Mouse (Mus musculus) stomach, embryonic 14.5 days (tissue): ENCODE data around the gene Igfbp7. TPM values are rescaled to one million over a fixed set of nuclear protein-coding genes. Genes with fewer than 3 reads are reported as not detected.

Source experiments
- ATAC-seq: fragments of 200-750 bp; cut with Nextera tagmentation; 2 replicates; pipeline ENCODE4 v1.8.0; 2017; ENCODE audit warnings: low read depth, moderate TSS enrichment; ENCODE audit not compliant: insufficient number of reproducible peaks, insufficient read depth, low FRiP score
- H3K27ac ChIP-seq: fragments of 300-500 bp; sonication (generic); 2 replicates; pipeline ENCODE4 v1.5.1; 2014; ENCODE audit warnings: mild to moderate bottlenecking, low read length, moderate library complexity, mixed read lengths
- H3K27me3 ChIP-seq: fragments of 300-500 bp; sonication (generic); 2 replicates; pipeline ENCODE4 v1.6.1; 2014; ENCODE audit warnings: low read length, control low read depth, mixed read lengths; ENCODE audit not compliant: control insufficient read depth, insufficient read depth
- H3K36me3 ChIP-seq: fragments of 300-500 bp; sonication (generic); 2 replicates; pipeline ENCODE4 v1.6.1; 2014; ENCODE audit warnings: mild to moderate bottlenecking, control low read depth, low read length, moderate library complexity, mixed read lengths; ENCODE audit not compliant: control insufficient read depth, insufficient read depth
- H3K4me1 ChIP-seq: fragments of 300-500 bp; sonication (generic); 2 replicates; pipeline ENCODE4 v1.6.1; 2014; ENCODE audit warnings: low read length, control low read depth, mixed read lengths; ENCODE audit not compliant: control insufficient read depth, insufficient read depth
- H3K4me2 ChIP-seq: fragments of 300-500 bp; sonication (generic); replicated peaks from 2 replicates; pipeline ENCODE4 v1.6.1; 2014; ENCODE audit warnings: low read depth, low read length, control low read depth
- H3K4me3 ChIP-seq: fragments of 300-500 bp; sonication (generic); 2 replicates; pipeline ENCODE4 v1.5.1; 2014; ENCODE audit warnings: low read depth, low read length, control low read depth
- H3K9ac ChIP-seq: fragments of 300-500 bp; sonication (generic); replicated peaks from 2 replicates; pipeline ENCODE4 v1.6.1; 2014; ENCODE audit warnings: low read depth, mild to moderate bottlenecking, control low read depth, low read length, moderate library complexity, mixed read lengths
- H3K9me3 ChIP-seq: fragments of 300-500 bp; sonication (generic); 2 replicates; pipeline ENCODE4 v1.6.1; 2016; ENCODE audit warnings: low read depth, low read length, control low read depth; ENCODE audit not compliant: control insufficient read depth
- whole genome bisulfite sequencing: fragments of 180-500 bp; shearing (Covaris S2); extraction: QIAGEN DNeasy Blood & Tissue Kit; methylation state at CpG from one replicate; pipeline ENCODE4 v1.1.7; 2014; 5-methylcytosine and 5-hydroxymethylcytosine counted together
- polyA plus RNA-seq: library from polyadenylated mRNA; unstranded; fragments of >200 nt; fragmentation: Nextera tagmentation; extraction: Ambion mirVana; gene quantifications from 2 replicates; pipeline ENCODE4 v1.2.1, GENCODE M21; 2014

Gene Igfbp7
- polyA plus RNA-seq, 1 experiment from 2014 or later: 121 TPM

DNA sequence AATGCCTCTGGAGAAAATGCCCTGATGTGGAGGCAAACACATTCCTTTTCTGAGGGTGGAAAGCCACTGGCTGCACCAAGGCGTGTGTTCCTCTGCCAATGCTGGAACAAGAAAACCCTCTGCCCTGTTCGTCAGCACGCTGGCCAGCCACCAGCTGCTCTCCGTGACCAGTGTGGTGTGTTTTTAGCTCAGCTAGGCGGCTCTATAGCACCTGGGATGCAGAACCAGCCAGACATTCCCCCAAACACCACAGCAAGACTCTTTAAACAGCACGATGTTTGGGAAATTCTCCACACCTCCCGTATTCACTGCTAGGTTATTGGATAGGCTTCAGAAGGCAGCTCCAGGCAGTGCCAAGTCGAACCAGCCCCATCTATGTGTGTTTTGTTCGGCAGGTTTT, 25.7 kb upstream of the Igfbp7 start:
- WGBS: 55% methylated on average over 9 of the region's 9 CpGs
- no peak overlapping the region for H3K4me2 ChIP-seq
- no peaks in the 10 kb centered on the region for H3K27me3 ChIP-seq
- no peaks in the 10 kb centered on the region for H3K36me3 ChIP-seq
- H3K27ac ChIP-seq: no peak overlapping the region
- H3K4me1 ChIP-seq: 0 out of 2 replicates have a peak, but pooled peaks cover 3% of the 10 kb centered on the region
- H3K9ac ChIP-seq: no peak overlapping the region
- H3K9me3 ChIP-seq: no peaks in the 10 kb centered on the region
- ATAC-seq: no peak
- H3K4me3 ChIP-seq: no peak overlapping the region

DNA sequence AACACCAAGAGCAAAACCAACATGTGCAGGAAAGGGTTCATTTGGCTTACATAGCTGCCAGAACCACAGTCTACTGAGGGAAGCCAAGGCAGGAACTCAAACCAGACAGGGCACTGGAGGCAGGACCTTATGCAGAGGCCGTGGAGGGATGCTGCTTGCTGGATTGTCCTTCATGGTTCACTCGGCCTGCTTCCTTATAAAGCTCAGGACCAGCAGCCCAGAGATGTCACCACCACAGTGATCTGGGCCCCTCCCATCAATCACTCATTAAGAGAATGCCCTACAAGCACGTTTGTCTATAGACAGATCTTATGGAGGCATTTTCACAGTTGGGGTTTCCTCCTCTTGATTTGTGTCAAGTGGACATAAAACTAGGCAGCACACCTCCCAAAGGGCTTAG, 25.3 kb upstream of the Igfbp7 start:
- no peak overlapping the region for H3K4me3 ChIP-seq
- ATAC-seq: no peak
- no peak overlapping the region for H3K4me2 ChIP-seq
- H3K36me3 ChIP-seq: no peaks in the 10 kb centered on the region
- H3K9me3 ChIP-seq: no peaks in the 10 kb centered on the region
- H3K27ac ChIP-seq: no peak overlapping the region
- H3K9ac ChIP-seq: no peak overlapping the region
- H3K27me3 ChIP-seq: no peaks in the 10 kb centered on the region
- WGBS: 42% methylated on average over 3 of the region's 3 CpGs
- H3K4me1 ChIP-seq: 0 out of 2 replicates have a peak, but pooled peaks cover 3% of the 10 kb centered on the region

GRCm38 (mm10) chr5:77432446-77432845, 24.6 kb upstream of the Igfbp7 start:
- 46% methylated on average over 2 of the region's 2 CpGs for WGBS
- no peak overlapping the region for H3K9ac ChIP-seq
- H3K4me2 ChIP-seq: no peak overlapping the region
- H3K27ac ChIP-seq: no peak overlapping the region
- no peak for ATAC-seq
- no peak overlapping the region for H3K4me3 ChIP-seq
- H3K27me3 ChIP-seq: no peaks in the 10 kb centered on the region
- no peaks in the 10 kb centered on the region for H3K36me3 ChIP-seq
- H3K9me3 ChIP-seq: no peaks in the 10 kb centered on the region
- H3K4me1 ChIP-seq: 0 out of 2 replicates have a peak, but pooled peaks cover 3% of the 10 kb centered on the region

- Histone ChIP-seq H3K4me1 (0 out of 2 replicates have a peak, but pooled peaks cover 3% of the 10 kb centered on the region), H3K4me2 (no peak overlapping the region), H3K36me3 (no peaks in the 10 kb centered on the region), H3K27me3 (no peaks in the 10 kb centered on the region), H3K9ac (no peak overlapping the region), H3K27ac (no peak overlapping the region), H3K9me3 (no peaks in the 10 kb centered on the region), H3K4me3 (no peak overlapping the region)
- ATAC-seq: no peak
- WGBS: 64% methylated on average over 9 of the region's 9 CpGs
Observed at GRCm38 (mm10) chr5:77431068-77431467, 23.2 kb upstream of the Igfbp7 start.

- no peak for ATAC-seq
- WGBS: 77% methylated on average over 11 of the region's 11 CpGs
- H3K4me3 ChIP-seq: no peak overlapping the region
Observed at GRCm38 (mm10) chr5:77430471-77430870, 22.6 kb upstream of the Igfbp7 start.

DNA sequence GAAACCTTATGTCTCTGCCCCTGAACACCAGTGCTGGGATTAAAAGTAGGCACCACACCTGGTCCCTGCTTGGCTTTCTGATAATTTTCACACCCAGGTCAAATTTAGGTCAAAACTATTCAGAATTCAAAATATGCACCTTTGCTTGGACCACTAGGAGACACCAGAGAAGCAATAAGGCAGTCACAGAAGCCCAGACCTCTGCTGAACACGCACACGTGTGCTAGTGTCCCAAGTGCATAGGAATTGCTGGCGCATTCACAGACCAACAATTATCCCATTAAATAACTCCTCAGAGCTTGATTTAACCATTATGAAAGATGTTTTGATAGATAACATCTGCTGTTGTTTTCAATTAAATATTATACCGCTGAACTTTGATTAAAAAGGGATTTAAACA, 22.2 kb upstream of the Igfbp7 start:
- Histone ChIP-seq H3K27ac (no peak overlapping the region), H3K27me3 (no peaks in the 10 kb centered on the region), H3K4me1 (0 out of 2 replicates have a peak, but pooled peaks cover 3% of the 10 kb centered on the region), H3K9me3 (no peaks in the 10 kb centered on the region), H3K9ac (no peak overlapping the region), H3K36me3 (no peaks in the 10 kb centered on the region), H3K4me3 (no peak overlapping the region), H3K4me2 (no peak overlapping the region)
- 74% methylated on average over 4 of the region's 4 CpGs for WGBS
- ATAC-seq: no peak

More at GRCm38 (mm10) chr5:77430471-77430870, 22.6 kb upstream of the Igfbp7 start:
- no peak overlapping the region for H3K9ac ChIP-seq
- no peak overlapping the region for H3K27ac ChIP-seq
- 0 out of 2 replicates have a peak, but pooled peaks cover 3% of the 10 kb centered on the region for H3K4me1 ChIP-seq
- H3K4me2 ChIP-seq: no peak overlapping the region
- H3K9me3 ChIP-seq: no peaks in the 10 kb centered on the region
- no peaks in the 10 kb centered on the region for H3K27me3 ChIP-seq
- H3K36me3 ChIP-seq: no peaks in the 10 kb centered on the region

GRCm38 (mm10) chr5:77428526-77428925, 20.7 kb upstream of the Igfbp7 start:
- H3K27ac ChIP-seq: no peak overlapping the region
- no peak overlapping the region for H3K4me2 ChIP-seq
- H3K9me3 ChIP-seq: no peaks in the 10 kb centered on the region
- ATAC-seq: no peak
- H3K27me3 ChIP-seq: no peaks in the 10 kb centered on the region
- 0 out of 2 replicates have a peak, but pooled peaks cover 3% of the 10 kb centered on the region for H3K4me1 ChIP-seq
- H3K36me3 ChIP-seq: no peaks in the 10 kb centered on the region
- WGBS: 78% methylated on average over 4 of the region's 4 CpGs
- no peak overlapping the region for H3K9ac ChIP-seq
- no peak overlapping the region for H3K4me3 ChIP-seq

DNA sequence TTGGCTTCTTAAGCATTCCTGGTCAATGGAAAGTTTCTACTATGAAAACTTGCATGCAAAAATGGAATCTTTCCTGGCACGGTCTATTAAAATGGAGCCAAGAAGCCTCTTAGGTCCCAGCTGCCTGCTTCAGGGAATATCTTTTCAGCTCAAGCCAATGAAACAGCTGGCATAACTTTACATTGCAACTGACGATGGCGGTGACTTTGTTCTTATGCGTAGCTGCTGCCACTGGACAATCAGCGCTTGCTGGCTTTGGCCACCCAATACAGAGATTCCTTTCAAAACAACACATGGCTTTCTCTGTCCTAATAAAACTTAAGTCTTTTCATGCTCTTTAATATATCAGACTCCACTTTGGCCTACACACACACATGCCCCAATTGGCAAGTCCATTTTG, 20.1 kb upstream of the Igfbp7 start:
- Histone ChIP-seq H3K27ac (no peak overlapping the region), H3K27me3 (no peaks in the 10 kb centered on the region), H3K4me1 (0 out of 2 replicates have a peak, but pooled peaks cover under 1% of the 10 kb centered on the region), H3K9me3 (no peaks in the 10 kb centered on the region), H3K4me3 (no peak overlapping the region), H3K9ac (no peak overlapping the region), H3K4me2 (no peak overlapping the region), H3K36me3 (no peaks in the 10 kb centered on the region)
- WGBS: 91% methylated on average over 5 of the region's 5 CpGs
- no peak for ATAC-seq
